Mouse (Mus musculus) adrenal gland, adult 18-20 months (tissue): Measurements from ENCODE around the gene A630001G21Rik. TPM values are rescaled to one million over a fixed set of nuclear protein-coding genes. Genes with fewer than 3 reads are reported as not detected.
A peak's percentile ranks its signal among the peaks of the same experiment; 100 is the strongest.
"Not testable (repeated sequence)": the region's sequence is repeated elsewhere in the genome, so short reads cannot be mapped to it uniquely, and the experiment has no call there.

Experiments used
- DNase-seq, 2 experiments: peaks; one replicate each; pipeline ENCODE4 v3.0.0; 2021 to 2022; ENCODE audit warnings: low spot score in 2 of 2
- long read RNA-seq, 2 experiments: library from polyadenylated mRNA; stranded (forward); transcript quantifications; one replicate each; pipeline ENCODE4 v2.0.0; 2021
- total RNA-seq, 2 experiments: library from RNA; stranded (reverse); gene quantifications; 1 replicate in 1 of 2; 2 replicates in 1 of 2; pipeline ENCODE4 v1.2.3; 2021

The A630001G21Rik gene
- under 1 TPM in 1 of 2 experiments, not detected in 1; 0.83 TPM for total RNA-seq
- long read RNA-seq, experiment 1 = 0 reads
- long read RNA-seq, experiment 2 = 0 reads

DNA sequence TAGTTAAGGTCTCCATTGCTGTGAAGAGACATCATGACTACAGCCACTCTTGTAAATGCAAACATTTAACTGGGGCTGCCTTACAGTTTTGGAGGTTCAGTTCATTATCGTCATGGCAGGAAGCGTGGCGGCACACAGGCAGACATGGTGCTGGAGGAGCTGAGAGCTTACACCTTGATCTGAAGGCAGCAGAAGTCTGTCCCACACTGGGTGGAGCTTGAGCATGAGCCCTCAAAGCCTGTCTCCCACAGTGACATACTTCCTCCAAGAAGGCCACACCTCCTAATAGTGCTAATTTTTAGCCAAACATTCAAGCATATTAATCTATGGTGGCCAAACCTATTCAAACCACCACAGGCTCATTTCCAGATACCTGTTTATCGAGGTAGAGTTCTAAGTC is at the start of gene A630001G21Rik:
Gene A630001G21Rik (minus strand): TSS at position 208 of the 400 bp plus-strand sequence.
- DNase-seq = no peak

- DNase-seq = no peak
Observed at GRCm38 (mm10) chr1:85827166-85827565, 48.7 kb upstream of the A630001G21Rik start.

DNA sequence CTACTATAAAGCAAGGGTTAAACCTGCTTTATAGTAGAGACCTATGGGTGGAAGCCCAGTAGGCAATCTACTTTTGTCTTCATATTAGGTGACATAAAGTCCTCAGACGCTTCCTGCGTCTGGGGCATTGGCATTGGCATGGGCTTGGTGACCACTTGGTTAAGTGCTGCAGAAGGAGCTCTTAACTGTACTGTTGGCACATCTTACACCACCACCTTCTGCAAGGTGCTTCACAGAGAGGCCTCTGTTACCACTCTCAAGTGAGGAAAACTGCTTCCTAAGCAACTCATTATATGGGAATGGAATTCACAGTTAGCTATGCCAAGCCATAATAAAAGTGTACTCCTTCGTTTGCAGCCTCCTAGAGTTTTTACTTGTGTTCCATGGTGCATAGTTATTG is 46.5 kb upstream of the A630001G21Rik start:
- DNase-seq = no peak

DNA sequence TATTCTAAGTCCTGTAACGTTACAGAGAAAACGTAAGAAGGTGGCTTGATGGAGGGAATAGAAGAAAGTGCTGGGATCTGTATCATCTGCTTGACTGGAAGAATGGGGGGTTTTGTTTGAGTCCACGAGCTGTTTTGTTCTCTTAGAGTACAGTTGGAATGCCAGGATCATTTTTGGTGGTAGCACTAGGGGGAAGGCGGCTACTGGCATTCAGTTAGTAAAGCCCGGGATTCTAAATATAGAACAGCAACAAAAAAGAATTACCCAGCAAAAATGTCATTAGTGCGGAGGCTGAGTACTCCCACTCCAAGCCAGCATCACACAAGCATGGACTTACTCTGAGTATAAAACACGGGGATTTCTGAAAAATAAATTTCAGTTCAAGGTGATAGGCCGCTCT is 43.8 kb upstream of the A630001G21Rik start:
- no peak for DNase-seq

- DNase-seq = no peak
Observed at GRCm38 (mm10) chr1:85819695-85820094, 41.3 kb upstream of the A630001G21Rik start.

- no peak for DNase-seq
Observed at GRCm38 (mm10) chr1:85818121-85818520, 39.7 kb upstream of the A630001G21Rik start.

GRCm38 (mm10) chr1:85814213-85814612 is 35.8 kb upstream of the A630001G21Rik start:
- DNase-seq = not testable (repeated sequence)

GRCm38 (mm10) chr1:85810787-85811186 is 32.3 kb upstream of the A630001G21Rik start:
- no peak for DNase-seq

GRCm38 (mm10) chr1:85810343-85810742 is 31.9 kb upstream of the A630001G21Rik start:
- DNase-seq = no peak

- DNase-seq = no peak
Observed at GRCm38 (mm10) chr1:85809256-85809655, 30.8 kb upstream of the A630001G21Rik start.

DNA sequence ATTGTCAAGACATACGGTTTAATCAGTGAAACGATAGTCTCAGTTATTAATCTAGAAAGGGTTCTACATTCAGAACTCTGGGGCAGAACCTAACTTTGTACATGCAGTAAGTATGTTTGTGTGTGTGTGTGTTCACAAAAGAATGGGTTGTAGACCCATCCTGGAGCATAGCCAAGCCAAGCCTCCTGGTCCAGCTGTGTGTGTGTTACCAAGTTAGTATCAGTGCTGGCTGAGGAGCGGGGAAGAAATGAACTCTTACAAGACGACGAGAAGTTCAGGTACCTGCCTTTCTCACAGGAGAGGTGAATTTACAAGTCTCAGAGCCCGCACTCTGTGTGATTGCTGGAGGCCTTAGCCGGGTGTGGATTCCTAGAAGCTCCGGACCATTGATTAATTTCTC is 26.1 kb upstream of the A630001G21Rik start:
- DNase-seq = no peak

DNA sequence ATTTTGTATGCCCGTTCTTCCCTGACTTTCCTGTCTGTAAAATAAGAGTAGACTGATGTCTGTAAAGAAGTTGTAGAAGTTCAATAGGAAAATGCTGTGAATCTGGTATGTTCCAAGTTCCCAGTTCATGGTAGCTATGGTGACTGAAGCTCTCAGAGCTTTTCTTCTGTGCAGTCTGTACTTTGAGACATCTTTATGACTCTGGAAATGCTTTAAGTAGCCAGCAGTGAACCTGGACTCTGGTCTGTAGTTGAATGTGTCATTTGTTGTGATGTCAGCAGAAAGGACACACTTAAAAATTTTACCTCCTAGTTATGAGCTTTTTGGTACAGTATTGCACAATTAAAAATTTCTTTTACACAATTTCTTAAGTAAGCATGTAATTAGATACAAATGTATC is 24.1 kb upstream of the A630001G21Rik start:
- DNase-seq = no peak

DNA sequence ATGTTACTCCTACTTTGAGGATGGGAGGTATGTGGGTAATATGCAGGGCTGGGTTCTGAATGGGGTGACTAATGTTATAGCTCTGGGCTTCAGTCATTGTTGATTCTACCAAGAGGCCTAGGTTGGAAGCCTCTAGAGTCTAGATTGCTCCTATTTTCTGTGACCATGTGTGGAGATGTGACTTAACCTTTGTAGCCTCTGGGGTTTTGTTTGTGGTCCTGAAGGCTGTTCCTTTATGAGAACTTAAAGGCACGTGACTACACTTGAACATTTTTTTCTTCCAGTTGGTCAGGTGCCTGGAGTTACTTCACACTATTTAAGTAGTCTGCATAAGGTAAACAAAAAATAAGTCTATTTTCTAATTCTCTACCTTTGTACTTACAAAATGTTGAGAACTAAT is 21.3 kb upstream of the A630001G21Rik start:
- no peak for DNase-seq

DNA sequence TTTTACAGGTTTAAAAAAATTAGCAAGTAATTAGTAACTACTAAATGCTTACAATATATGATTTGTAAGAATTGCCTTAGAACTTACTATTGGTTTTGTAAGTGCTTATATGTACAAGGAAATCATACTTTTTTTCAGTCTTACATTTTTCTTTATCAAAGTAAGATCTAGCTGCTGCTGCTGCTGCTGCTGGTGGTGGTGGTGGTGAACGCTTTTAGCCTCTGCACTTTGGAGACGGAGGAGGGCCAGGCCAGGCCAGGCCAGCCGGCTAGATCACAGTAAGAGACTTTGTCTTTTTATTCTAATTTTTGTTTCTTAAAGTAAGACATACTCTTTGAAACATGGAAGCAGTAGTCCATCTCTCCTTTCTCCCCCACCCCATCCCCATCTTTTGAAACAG is 16.8 kb upstream of the A630001G21Rik start:
- DNase-seq = no peak

DNA sequence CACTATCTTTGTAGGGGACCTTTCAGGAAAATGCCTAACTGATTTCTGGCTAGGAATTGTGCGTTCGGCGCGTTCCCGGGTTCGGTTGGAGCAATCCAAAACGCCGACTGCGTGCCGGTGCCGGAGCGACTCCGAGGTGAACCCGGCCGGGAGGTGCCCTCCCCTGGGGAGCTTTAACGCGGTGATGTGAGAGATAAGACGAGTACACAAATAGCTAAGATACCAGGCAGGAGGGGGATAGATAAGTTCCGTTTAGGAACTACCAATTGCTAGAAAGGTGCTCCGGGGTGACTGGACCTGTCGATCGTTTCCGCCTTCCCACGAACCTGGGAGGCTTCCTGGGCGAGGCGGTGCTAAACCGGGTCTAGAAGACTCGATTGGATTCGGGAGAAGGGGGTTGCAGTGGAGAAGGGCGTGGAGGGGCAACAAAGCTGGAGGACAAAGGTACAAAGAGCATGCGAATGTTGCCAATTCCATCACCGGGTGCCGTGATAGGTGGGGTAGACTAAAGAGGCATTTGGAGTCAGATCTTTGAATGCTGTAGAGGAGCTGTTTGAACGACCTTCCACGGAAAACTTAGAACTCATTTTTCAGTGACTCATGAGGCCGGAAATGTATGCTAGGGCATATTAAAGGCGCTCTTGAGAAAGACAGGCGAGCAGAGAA is 15.8 kb upstream of the A630001G21Rik start:
- DNase-seq = peak; percentile 49 to 60

- DNase-seq = peak; percentile 90 to 92
Observed at GRCm38 (mm10) chr1:85793208-85794105, 15.0 kb upstream of the A630001G21Rik start, which contains the start of gene Cab39. Gene Cab39 (plus strand): TSS chr1:85793441.

DNA sequence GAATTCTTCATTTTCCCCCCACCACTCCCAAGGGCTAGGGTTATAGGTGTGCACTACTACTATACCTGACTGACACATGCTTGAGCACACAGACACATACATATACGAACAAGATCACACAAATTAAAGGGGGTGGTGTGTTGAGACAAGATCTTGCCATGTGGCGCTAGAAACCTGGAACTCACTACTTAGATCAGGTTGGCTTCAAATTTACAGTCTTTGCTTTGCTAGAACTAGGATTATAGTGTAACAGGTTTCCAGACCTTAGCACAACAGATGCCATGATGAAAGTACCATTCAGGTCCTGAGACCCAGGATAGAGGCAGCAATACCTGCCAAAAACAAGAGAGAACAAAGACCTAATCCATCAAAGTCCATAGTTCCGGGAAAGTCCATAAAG is 13.0 kb upstream of the A630001G21Rik start:
- no peak for DNase-seq

DNA sequence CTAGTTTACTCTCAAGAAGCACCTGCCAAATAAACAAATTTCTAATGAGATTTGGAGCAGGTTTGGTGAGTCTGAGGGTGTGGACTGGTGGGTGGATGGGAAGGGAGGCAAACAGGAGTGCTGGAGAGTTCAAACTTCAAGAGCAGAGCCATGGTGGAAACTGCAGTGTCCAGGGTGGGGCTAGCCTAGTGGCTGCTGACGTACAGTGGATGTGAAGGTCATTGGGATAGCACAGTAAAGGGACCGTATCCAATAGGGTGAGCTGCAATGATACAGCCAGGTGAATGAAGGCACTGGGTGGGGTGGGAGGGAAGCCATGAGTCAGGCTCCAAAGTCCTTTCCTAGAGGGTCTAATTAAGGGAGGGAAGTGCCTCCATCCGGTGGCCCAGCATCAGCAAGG is 12.1 kb upstream of the A630001G21Rik start:
- no peak for DNase-seq

- DNase-seq = no peak
Observed at GRCm38 (mm10) chr1:85779428-85780180, 1.2 kb upstream of the A630001G21Rik start.

DNA sequence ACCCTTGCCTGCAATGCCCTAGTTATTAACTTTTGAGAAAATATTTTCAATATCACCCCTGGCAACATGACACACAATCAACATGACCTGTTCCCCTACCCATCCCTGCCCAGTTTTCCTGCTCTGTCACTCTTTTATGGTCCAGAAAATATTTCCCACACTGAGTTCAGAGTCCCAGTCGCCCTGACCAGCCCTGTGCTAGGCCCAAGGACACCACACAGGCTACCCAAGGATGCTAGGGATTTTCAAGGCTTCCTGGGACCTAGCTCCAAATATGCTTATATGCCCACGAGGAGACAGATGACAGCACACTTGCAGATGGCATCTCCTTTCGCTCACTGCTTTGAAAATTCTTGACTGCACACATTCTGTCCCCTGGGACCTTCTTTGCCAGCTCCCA is 569 bp upstream of the A630001G21Rik start:
- no peak for DNase-seq

DNA sequence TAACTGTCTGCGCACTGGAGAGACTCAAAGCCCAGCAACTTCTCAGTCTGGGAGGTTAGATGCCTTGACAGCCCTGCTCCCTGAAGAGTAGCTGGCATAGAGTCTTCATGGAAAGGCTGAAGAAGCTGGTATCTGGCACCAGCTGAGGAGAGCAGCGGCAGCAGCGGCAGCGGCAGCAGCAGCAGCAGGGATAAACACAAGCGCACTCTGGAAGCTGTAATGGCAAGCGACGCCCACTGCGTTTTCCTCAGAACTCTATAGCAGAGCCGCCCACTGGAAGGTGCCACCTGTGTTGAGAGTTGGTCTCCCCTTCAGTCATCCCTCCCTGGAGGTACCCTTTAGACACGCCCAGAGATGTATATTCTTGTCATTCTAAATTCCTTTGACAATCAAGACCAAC is 2.3 kb downstream of the A630001G21Rik start:
- DNase-seq = no peak
